In the genomic region with DNA sequence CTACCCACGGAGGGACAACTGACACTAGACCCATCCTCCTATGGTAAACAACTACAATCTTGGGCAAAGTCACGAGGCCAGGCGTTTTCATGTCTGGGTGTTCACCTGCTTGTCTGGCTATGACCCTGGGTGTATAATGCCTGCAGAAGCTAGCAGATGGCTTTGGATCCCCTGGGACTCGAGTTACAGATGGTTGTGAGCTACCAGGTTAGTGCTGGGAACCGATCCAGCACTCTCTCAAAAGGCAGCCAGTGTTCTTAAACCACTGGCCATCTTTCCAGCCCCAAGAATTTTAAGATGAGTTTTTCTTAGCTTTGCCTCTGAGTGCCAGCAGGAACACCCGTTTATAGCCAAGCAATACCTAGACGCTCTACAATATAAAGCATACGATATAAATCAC, we compare ENCODE assay signal across 22 mouse cellular contexts.
"Had no signal": no experiment of that assay in that cellular context is flagged by ENCODE, and none has a peak within 500 bp of the region (broad histone marks: within the 10 kb centered on the region; RNA-seq: fewer than 3 reads in every experiment).

No protein-coding gene starts in this region.

- H3K27ac ChIP-seq: limb, embryonic 12.5 days; limb, embryonic 15.5 days; liver, embryonic 14.5 days; lung, embryonic 15.5 days; midbrain, embryonic 12.5 days; midbrain, embryonic 15.5 days; neural tube, embryonic 12.5 days; neural tube, embryonic 15.5 days; stomach, embryonic 15.5 days had no signal

- DNase-seq: kidney, adult 9 months; kidney, postnatal 14 days; kidney, postnatal 4 days; left cerebral cortex, postnatal 4 days; liver, postnatal 0 days; lung, postnatal 10 days; lung, postnatal 36 days; right cerebral cortex, adult 18-20 months; right cerebral cortex, postnatal 14 days; right cerebral cortex, postnatal 4 days; spleen, adult 18-20 months; thymus, postnatal 25 days had no signal

- H3K4me3 ChIP-seq: limb, embryonic 12.5 days; limb, embryonic 15.5 days; lung, embryonic 15.5 days; megakaryocyte, embryonic 14.5 days; midbrain, embryonic 12.5 days; midbrain, embryonic 15.5 days; neural tube, embryonic 12.5 days; neural tube, embryonic 15.5 days; stomach, embryonic 15.5 days had no signal
